Mouse (Mus musculus) R1 (cell line): ENCODE measurements around the gene Rnf220.

Experiments
- DNase-seq: peaks from one replicate; pipeline ENCODE4 v3.0.0-alpha.2; 2018; ENCODE audit warnings: low read depth, low spot score

Rnf220 gene

DNA sequence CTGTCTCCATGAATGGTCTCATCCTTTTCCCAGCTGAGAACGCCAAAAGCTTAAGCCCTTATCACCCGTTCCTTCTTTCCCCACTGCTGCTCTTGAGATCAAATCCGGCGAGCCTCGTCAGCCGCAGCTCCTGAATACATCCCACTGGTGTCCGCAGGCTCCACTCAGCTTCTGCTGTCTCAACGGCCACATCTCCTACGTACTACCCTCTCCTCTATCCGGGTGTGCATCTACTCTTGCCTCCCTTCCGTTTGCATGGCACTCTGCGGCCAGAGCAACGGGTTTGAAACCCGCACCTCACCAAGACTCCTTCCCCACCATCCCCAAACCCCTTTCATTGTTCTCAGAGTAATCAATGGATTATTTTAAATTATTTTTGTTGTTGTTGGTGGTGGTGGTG lies 58.8 kb downstream of the Rnf220 start:
- no peak for DNase-seq

DNA sequence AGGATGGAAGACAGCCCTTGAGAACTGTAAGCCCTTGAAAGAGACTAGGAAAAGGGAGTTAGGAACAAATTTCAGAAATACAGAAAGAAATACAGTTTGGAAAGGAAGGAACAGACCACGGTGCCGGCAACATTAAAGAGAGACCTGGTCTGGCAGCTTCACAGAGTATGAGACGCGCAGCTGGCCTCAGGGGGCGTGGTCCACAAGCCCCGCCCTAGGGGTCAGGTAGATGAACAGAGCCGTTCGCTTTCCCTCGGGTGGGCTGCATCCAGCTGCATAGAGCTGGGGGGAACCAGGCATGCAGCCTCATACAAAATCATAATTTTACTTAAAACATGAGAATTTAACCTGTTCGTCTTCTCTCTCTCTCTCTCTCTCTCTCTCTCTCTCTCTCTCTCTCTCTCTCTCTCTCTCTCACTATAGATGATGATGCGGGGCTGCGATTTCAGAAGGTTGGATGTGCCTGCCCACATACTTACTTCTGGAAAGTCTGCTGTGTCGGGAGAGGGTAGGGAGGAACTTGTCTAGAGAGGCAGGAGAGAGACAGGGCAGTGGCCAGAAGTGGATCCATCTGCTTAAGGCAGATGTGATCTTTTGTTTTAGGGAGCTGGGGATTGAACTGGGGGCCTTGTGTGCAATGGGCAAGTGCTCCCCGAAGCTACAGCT lies 59.7 kb downstream of the Rnf220 start:
- no peak for DNase-seq

DNA sequence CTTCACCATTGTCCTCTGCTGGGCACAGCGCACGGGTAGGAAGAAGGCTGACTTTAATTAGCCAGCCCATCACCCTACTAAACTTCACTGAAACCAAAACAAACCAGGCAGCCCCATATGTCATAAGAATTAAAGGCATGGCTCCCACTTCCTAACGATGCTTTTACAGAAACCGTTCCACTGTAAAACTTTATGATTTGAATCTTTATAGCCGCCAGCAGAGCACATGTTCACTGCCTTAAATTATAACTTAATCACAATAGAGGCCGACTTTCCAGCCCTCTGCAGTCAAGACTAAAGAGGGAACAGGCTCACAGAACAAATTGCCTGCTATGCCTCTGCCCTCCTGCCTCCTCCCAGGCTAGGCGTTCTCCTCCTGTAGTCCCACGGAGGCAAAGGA lies 62.5 kb downstream of the Rnf220 start:
- no peak for DNase-seq

DNA sequence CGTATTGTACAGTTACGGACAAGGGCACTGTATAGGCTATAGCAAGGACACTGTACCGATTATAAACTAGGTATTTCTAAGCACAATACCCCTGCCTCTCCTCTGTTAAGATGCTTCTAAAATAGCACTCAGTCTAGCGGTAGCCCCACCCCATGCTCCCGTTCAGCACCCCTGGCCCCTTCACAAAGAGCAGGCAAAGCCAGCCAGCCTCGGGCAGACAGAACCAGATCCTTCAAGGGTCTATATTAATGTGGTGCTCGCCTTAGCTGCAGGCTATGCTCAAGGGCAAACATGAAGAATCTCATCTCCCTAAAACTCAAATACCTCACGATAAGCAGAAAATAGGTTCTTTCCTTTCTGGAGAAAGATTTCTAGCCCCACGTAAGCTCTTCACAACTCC lies 67.2 kb downstream of the Rnf220 start:
- DNase-seq, result peak; percentile 48

DNA sequence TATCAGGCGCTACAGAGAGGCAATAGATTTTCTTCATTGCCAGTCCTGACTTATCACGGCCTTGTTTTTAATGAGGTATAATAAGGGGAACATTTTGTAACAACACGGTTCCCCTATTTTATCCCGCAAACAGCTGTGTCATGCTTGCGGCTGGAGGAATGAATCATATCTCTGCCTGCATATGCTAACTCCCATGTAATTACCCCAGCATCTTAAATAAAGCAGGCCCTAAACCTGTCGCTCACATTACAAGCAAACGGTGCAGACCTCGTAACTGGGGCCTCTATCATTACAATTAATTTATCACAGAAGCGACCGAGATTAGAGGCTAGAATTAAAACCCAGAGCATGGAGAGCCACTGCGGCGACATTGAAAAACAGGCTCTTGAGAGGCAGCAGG lies 69.3 kb downstream of the Rnf220 start:
- no peak for DNase-seq

DNA sequence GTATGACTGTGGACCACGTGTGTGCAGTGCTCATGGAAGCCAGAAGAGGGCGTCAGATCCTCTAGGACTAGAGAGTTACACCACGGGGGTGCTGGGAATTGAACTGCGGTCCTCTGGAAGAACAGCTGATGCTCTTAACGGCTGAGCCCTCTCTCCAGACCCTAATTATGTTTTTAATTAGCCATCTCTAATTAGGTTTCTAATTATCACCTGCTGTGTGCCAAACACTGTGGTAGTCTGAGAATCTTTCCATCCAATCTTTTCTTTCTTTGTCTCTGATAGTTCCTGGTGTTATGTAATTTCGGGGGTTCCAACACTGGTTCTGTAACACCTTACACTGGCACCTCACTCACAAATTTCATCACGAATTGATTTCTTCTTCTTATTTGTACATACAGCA lies 75.8 kb downstream of the Rnf220 start:
- DNase-seq, result no peak

DNA sequence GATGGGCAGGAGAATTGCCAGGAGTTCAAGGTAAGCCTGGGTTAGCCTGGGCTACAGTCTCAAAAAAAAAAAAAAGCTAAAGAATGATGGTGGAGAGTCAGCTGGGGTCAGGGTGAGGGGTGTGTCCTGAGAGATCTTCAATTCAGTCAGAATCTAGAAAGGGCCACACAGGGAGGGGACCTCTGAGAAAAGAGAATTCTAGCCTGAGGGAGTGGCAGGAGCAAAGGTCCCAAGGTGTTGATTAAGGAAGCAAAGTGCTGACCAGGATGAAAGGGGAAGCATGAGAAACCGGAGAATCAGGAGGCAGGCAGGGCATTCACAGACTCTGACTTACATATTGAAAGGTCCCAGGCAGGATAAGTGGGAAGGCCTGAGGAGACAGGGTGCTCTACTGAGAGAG lies 80.0 kb downstream of the Rnf220 start:
- peak; percentile 48 for DNase-seq

DNA sequence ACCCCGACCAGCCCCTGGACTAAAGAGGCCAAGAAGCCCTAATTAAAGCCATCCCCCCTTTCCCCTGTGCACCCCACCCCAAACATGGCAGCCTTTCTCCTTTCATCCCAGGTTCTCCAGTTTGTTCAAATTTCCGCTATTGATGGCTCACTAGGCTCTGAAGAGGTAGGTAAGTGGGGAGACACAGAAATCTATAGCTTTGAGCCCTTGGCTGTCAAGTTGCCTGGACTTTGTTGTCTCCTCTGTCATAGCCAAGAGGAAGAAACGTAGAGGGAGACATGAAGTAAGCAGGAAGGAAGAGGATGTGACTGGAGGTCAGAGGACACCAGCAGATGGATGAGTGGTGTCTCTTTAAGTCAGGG lies 86.8 kb downstream of the Rnf220 start:
- no peak for DNase-seq

DNA sequence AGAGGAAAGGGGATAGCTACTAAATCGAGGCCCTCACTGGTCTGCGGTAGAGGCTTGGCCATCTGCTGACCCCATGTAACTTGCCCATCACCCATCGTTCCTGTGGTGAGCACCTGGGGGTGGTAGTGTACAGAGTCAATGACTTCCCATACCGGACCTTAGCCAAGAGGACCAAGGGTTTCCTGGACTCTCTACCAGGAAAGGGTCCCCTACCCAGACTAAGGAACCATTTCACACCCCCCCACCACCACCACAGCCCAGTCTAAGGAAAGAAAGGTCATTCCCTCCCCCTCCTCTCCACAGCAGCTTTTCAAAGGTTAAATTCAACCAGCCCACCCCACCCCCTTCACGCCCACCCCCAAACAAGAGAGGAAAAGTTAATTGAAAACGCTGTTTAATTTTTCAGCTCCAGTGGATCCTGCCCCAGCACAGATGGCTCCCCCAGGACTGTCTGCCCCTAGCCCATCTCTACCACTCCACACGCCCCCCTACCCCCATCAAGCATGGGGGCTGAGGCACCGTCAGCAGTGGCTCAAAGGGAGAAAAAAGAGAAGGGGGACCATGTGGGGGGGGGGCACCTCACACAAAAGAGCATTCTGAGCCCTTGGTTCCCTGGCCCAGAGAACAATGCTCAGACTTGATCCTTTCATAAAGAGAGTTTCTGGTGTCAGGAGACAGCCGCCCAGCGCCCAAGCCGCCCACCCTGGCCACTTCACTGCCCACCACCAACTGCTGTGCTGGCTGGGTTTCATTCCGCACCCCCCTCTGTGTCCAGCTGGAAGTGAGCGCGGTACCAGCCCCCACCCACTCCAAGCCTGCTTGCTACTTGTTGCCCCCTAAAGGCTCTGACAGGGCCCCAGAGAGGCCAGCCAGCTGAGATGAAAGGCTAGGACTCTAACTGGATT lies 87.5 kb downstream of the Rnf220 start:
- DNase-seq, result no peak

DNA sequence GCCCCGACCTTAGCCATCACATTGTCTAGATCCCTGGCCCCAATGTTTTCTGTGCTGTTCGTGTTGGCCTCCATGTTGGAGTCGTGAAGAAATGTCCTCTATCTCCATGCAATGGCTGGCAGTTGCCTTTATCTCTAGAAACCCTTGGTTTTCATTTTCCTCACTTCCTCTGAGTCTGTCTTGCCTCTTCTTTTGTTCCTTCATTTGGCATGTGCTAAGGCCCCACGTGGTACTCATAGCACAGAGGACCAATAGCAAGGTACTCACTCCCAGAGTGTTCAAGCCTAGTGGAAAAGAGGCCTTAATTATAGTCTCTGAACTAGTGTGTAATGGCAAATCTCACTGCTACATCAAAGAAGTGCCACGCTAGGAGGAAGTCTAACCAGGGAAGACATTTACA lies 88.9 kb downstream of the Rnf220 start:
- no peak for DNase-seq

DNA sequence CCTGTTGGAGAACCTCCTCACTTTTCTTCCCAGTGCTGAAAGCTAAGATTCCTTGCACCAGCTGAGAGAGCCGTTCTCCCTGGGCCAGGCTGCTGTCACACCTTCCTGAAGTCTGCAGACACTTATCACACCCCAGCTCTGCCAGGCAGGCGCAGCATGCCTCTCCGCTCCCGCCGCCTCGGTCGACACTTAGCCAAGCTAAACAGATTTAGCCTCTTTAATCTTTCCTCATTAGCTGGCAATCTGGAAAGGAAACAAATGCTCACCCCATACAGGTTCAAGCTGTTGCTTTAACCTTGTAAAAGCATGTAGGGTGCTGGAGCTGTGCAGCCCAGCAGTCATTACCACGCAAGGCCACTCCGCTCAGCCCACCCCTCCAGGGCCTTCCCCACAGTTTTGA lies 90.9 kb downstream of the Rnf220 start:
- no peak for DNase-seq

DNA sequence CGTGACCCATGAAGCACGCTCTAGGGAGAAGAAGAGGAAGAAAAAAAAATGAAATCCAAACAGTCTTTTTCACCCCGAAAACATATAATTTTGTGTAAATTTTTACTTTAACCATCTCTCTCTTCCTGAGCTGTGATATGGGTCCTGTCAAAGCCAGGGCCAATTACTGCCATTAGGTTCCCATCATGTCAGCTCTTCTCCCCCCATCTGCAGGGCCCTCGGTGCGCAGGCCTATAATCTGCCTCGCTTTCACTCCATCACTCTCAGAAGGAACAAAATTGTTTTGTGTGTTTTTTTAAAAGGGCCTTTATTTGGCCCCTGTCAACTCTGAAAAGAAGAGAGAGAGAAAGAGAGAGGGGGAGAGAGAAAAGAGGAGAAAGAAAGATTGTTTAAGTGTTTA lies 91.6 kb downstream of the Rnf220 start:
- DNase-seq, result no peak

DNA sequence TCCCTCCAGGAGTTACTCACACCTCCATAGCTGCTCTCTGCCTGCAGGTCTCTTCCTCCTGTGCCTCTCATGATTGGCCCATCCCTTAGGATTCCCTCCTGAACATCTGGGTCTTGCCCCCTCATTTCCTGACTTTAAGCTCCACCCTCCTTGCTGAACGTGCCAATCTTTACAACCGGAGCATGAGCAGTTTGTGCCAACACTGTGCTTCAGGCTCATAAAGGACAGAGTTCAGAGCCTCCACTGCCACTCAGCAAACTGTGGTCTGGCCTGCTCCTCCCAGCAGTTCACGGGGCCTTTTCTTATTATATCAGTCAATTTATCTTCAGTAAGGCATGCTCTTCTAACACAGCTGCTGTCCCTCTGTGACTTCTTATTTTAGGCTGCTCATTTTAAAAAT lies 93.4 kb downstream of the Rnf220 start:
- no peak for DNase-seq

DNA sequence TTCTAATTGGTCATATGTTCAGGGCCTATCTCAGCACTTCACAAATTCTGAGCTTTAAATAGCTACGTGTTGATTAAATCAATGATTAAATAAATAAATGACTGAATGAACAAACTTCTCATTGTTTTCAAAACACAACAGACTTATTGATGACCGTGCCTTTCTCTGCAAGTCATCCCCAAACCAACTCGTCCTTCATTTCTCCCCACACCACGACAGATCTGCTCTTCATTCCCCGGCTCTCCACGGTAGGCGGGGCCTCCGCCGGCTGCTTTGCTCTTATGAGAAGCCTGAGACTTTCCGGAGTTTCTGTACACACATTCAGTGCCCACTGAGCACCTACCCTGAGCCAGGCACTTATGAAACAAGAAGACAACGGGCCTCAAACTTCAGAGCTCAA lies 99.7 kb downstream of the Rnf220 start:
- DNase-seq, result no peak

DNA sequence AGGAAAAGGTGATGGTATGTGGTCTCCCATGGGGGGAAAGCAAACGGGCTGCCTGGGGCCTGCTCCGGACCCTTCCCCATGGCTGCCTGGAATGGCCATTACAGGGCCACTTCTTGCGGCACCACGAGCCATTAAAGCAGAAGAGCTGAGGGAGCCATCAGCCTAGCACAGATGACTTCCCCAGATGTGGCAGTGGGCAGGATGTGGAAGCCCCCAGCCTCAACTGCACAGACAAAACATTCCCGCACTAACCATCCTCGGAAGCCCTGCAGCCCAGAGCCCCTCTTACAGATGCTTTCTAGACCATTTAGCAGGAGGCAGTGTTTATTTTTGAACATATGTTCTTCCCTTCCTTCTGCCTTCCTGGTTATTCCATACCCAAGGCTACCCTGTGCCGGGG lies 103.8 kb downstream of the Rnf220 start:
- DNase-seq, result no peak

DNA sequence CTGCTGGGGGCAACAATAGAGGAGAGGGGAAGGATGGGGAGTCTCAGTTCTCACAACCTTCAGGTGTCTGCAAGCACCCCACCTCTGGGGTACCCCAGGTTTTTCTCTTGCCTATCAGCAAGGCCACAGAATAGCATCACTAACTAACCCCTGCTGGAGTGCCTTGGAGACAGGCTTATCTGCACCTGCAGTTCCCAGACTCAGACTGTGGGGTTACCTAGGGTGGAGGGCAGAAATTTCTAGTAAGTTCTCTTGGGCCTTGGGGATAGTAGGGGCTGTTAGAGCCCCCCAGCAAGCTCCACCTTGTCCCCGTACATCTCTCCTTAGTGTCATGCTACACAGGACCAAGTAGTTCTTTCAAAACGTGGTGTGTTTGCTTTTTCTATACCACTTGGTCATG lies 104.5 kb downstream of the Rnf220 start:
- no peak for DNase-seq

DNA sequence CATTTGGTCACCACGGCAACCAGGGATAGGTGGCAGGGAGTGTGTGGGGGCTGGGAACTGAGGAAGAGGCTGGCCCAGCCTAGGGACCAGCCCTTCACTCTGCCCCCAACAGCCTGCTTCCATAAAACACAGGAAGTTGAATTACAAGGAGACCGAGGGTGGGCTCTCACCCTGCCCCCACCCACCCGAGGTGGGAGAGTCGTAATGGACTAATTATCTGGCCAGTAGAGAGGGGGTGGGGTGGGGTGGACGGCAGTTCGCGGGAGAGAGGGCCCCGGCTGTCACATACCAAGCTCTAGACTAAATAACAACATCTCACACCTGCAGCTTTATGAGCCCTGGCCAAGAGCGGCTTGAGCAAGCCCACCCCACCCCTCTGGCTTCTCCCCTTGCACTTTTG lies 104.9 kb downstream of the Rnf220 start:
- peak; percentile 26 for DNase-seq

DNA sequence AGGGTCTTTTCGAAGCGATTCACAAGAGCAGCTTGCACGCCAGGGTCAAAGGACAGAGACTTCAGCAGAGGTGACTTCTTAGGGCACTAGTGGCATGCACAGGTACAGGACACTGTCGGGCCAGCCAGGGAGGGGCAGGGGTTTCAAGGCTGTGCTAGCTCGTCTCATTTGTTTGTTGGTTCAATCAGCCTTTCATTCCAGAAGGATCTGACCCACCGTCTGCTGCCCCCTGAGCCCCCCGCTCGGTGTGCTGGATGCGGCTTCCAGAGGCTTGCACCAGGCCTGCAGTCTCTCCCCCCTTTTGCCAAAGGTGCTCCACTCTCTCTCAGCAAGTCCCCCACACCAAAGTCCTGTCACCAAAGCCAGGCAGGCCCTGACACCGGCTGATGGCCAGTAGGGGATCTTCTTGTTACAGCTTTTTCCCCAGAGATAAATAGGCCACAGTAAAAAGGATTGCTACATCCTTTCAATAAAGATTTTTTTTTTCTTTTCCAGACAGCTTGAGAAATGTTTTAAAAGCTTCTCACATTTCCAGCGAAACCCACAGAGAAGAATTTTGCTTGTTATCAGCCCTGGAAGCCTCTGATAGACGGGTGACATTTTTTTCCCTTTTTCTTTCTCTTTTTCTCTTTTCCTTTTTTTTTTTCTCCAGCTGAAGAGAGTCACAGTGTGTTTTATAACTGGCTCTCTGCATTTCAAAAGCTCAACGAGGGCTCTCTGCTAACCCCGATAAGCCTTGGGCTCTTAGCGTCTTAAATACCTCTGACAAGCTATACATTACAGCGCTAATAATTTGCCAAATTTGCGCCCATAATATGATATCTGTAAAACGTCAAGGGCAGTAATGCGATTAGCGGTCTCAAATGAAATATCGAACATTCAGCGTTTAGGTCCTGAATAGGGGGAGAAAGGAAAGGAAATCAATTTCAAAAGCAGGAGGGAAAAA lies 105.7 kb downstream of the Rnf220 start:
- DNase-seq, result peak; percentile 6

DNA sequence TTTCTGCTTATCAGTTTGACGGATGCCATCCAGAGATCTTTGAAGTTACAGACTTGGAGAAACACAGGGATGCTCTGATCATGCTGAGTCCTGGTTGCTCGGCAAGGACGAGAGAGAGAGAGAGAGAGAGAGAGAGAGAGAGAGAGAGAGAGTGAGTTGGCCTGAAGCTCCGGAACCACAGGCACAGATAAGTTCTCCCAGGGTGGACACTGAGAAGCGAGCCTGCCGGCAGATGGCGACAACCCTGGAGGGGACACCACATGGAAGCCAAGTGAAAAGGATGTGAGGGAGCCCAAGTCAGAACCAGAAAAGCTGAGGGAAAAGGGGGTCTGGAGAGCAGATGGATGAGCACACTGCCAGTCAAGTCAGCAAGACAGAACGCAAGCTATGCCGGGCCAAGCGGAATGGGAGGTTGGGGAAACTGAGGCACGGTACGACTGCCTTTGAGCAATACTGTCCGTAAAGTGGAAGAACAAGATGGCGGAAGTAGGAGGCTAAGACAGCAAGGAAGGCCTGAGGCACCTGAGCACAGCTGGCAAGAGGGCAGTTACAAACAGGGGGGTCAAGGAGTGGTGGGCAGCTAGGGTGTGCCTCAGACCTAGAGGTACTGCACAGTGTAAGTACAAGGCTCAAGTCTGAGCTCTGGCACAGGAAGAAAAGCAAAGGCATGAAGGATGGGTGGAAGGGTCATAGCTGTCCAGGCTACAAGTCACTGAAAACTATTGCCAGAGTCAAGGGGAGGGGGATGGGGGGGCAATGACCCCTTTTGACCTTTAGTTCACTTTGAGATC lies 107.4 kb downstream of the Rnf220 start:
- peak; percentile 70 for DNase-seq

DNA sequence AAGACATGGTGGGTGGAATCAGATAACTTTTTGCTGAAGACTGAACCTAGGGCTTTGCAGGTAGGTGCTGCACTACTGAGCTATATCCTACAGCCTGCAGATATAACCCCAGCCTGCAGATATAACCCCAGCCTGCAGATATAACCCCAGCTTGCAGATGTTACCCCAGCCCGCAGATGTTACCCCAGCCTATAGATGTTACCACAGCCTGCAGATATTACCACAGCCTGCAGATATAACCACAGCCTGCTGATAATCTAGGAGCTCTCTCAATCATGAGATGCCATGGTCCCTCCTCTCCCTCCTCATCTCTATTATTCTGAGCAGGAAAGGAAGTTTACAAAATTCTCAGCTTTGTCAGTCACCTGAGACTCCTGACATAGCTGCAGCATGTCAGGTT lies 111.6 kb downstream of the Rnf220 start:
- no peak for DNase-seq

DNA sequence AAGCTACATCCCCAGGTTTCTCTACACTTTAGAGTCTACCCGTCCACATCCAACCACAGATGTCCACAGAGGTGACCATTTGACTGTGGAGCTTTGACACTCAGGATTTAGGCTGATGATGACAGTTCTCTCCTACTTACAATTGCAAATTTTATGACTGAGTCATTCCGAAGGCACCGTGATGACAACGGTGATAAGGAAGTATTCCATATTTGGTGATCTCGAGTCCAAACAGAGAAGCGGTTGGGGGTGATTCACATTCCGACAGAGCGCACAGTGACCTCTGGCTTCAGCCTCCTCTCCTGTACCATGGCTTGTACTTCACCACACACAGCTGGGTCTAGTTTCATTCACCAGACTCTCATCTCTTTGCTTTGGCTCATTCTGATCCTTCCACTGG lies 115.0 kb downstream of the Rnf220 start:
- DNase-seq, result peak; percentile 53
